Mouse (Mus musculus): ENCODE measurements around the gene Hoxc12.

- TF ChIP-seq POLR2A (IDR thresholded peaks at IDR 0.05; ENCODE audit: low read depth, low read length) = no peak
- no peak for TF ChIP-seq CTCF (IDR thresholded peaks at IDR 0.05; ENCODE audit: extremely low read depth, insufficient read depth, insufficient read length, insufficient replicate concordance)
Measured at GRCm38 (mm10) chr15:102956906-102957305, 20.3 kb downstream of the Hoxc12 start.
